Mouse (Mus musculus): ENCODE results near the gene Wdr82. TPM values are rescaled to one million over a fixed set of nuclear protein-coding genes. Genes with fewer than 3 reads are reported as not detected.

The Wdr82 gene
- 99.9 and 107 TPM in 2 replicates for polyA plus RNA-seq (2012; rRNA removed)

GRCm38 (mm10) chr9:106170556-106171345 lies at the start of gene Wdr82:
TSS of gene Wdr82 (plus strand) at chr9:106170928.
- peak; percentile 57 to 89 for DNase-seq (ENCODE audit: extremely low spot score in 1 of 2, low spot score in 1 of 2)

DNA sequence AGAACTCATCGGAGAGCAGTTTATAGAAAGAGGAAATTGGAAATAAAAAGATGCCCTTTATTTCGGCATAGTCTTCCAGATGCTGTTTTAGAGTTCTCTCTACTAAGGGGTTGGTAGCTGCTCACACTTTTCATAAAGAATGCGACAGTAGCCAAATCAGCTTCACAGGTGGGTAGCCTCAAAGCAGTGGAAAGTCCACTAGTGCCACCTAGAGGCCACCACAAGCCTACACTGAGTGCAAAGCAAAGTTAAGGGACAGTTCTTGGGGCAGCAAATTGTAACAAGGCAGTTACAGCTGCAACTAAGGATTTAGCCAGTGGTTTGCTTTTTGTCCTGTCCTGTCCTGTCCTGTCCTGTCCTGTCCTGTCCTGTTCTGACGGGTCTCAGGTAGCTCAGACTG lies 47.1 kb upstream of the Wdr82 start:
- peak in 1 of 2 experiments; percentile 77 for DNase-seq (ENCODE audit: extremely low spot score in 1 of 2, low spot score in 1 of 2)

DNA sequence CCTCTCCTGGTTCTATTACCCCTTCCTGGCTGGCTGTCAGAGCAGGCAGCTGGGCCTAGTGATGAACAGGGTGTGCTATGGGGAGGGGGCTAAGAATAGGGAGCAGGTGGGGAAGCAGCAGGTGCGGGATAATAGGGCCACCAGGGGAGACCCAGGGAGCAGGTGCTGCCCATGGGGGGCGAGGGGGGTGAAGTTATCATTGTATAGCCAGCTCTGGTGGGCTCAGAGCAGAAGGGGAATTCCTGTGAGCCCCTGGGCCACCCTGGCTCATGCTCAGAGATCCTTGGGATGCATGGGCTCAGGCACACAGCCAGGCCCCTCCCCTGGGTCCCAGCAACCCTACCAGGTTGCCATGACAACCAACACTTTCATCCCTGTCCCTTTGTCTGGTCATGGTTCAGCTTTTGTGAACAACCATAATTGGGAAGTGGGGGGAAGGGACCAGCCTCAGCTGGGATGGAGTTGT lies 43.9 kb upstream of the Wdr82 start:
- DNase-seq (ENCODE audit: extremely low spot score in 1 of 2, low spot score in 1 of 2): peak in 1 of 2 experiments; percentile 38

DNA sequence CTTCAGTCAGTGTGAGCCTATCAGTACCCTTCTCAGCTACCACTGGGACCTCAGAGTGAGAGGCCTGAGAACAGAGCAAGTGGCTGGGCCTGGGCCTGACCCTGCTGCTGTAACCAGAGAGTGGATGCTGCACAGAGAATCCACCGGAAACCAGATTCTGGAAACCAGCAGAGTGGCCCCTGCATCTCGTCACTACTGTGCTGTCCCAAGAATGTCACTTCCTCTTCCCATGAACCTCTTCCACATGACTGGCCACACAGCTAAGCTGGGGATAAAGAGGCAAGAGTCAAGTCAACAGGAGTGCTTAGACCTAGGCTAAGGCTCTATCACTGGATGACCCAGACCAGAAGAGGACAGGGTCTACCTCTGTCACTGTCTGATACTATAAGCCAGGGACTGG lies 41.7 kb upstream of the Wdr82 start:
- no peak for DNase-seq (ENCODE audit: extremely low spot score in 1 of 2, low spot score in 1 of 2)

GRCm38 (mm10) chr9:106130250-106130649 lies 40.5 kb upstream of the Wdr82 start:
- no peak for DNase-seq (ENCODE audit: extremely low spot score in 1 of 2, low spot score in 1 of 2)

DNA sequence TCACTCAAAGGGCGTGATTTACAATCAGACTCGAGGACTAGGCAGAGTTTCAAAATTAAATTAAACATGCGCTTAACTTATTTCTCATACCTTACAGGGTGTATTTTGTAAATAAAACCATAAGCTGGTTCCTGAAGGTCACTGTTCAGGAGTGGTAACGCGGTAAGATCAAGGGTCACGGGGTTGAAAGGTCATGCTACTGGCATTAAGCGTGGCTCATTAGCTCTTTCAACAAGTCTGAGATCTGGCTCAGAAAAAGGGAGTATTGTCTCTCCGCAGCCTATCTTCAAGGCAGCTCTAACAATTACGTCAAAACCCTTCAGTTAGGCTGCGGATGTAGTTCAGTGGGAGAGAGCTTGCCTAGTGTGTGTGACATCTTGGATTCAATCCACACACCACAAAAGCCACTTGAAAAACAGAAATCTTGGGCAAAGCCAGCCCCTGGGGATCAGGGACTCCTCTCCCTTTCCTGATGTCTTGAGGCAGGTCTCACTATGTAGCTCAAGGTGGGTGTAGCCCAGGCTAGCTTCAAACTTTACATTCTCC lies 33.0 kb upstream of the Wdr82 start:
- DNase-seq (ENCODE audit: extremely low spot score in 1 of 2, low spot score in 1 of 2): no peak

DNA sequence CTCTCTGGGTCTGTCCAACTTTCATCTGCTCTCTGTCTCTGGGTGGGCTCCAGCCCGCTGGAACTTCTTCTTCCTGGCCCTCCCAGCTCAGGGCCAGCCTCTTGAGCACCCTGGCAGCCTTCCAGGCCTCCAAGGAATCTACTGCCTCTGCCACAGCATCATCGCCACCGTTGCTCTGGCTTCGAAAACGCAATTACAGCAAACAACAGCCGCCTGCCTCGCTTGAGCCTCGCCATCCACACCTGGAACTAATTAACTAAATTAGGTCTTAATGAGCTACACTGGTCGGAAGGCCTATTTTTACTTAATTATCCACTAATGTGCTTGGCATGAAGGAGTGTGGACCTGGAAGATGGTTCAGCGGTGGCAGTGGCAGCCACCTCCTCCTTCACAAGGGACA lies 31.0 kb upstream of the Wdr82 start:
- no peak for DNase-seq (ENCODE audit: extremely low spot score in 1 of 2, low spot score in 1 of 2)

GRCm38 (mm10) chr9:106141955-106142354 lies 28.8 kb upstream of the Wdr82 start:
- no peak for DNase-seq (ENCODE audit: extremely low spot score in 1 of 2, low spot score in 1 of 2)

GRCm38 (mm10) chr9:106144176-106144575 lies 26.6 kb upstream of the Wdr82 start:
- no peak for DNase-seq (ENCODE audit: extremely low spot score in 1 of 2, low spot score in 1 of 2)

- no peak for DNase-seq (ENCODE audit: extremely low spot score in 1 of 2, low spot score in 1 of 2)
These were observed 25.1 kb upstream of the Wdr82 start for GRCm38 (mm10) chr9:106145582-106145981.

- no peak for DNase-seq (ENCODE audit: extremely low spot score in 1 of 2, low spot score in 1 of 2)
These were observed 23.4 kb upstream of the Wdr82 start for GRCm38 (mm10) chr9:106147281-106147680.

- DNase-seq (ENCODE audit: extremely low spot score in 1 of 2, low spot score in 1 of 2): no peak
These were observed 22.8 kb upstream of the Wdr82 start for GRCm38 (mm10) chr9:106147851-106148431.

GRCm38 (mm10) chr9:106148541-106149398 lies 22.0 kb upstream of the Wdr82 start:
- no peak for DNase-seq (ENCODE audit: extremely low spot score in 1 of 2, low spot score in 1 of 2)

DNA sequence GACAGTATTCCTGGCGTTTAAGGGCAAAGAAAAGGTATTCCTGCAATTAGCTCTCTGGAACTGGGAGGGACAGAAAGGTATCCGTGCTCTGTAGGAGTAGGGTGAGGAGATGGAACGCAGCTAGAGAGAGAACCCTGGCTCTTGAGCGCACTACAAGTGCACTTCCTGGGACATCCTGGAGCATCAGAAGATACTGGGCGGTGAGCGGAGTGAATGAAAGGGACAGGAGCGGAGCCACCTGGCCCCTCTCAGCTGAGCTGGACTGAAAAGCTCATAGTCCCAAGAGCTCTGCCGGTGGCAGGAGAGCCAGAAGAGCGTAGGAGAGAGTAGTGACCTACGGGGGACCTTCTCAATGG lies 21.4 kb upstream of the Wdr82 start:
- no peak for DNase-seq (ENCODE audit: extremely low spot score in 1 of 2, low spot score in 1 of 2)

GRCm38 (mm10) chr9:106154106-106154505 lies 16.6 kb upstream of the Wdr82 start:
- DNase-seq (ENCODE audit: extremely low spot score in 1 of 2, low spot score in 1 of 2): no peak

DNA sequence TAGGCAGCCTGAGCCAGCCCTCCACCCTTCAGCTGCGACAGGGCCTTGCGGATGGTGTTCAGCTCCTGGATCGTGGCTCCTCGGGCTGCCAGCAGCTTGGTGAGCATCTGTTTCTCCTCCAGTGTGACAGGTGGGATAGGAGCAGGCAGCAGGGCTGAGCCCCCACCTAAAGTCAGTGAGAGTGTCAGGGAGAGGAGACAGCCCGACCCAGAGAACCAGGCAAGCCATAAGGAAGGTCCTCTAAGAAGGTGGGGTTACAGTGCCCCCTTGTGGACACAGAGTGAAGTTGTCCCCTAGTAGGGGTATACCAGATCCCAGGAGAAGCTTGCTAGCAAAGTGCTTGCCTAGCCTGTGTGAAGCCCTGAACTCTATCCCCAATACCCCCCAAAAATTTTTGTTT lies 14.3 kb upstream of the Wdr82 start:
- DNase-seq (ENCODE audit: extremely low spot score in 1 of 2, low spot score in 1 of 2): peak in 1 of 2 experiments; percentile 71

GRCm38 (mm10) chr9:106156921-106157622 lies 13.7 kb upstream of the Wdr82 start:
- DNase-seq (ENCODE audit: extremely low spot score in 1 of 2, low spot score in 1 of 2): no peak

DNA sequence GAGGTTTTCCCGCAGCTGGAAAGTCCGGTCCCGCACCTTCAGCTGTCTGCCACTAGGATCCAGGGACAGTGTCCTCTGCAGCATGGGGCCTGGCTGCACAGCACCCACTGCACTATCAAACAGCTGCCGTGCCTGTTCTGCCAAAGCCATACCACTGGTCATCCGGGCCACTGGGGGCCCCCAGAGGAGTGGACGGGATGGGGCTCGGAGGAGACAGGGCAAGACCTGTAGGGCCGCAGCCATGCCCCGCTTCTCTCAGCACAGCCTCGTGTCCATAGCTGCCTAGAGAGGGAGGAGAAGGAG lies 13.2 kb upstream of the Wdr82 start:
- DNase-seq (ENCODE audit: extremely low spot score in 1 of 2, low spot score in 1 of 2): no peak

DNA sequence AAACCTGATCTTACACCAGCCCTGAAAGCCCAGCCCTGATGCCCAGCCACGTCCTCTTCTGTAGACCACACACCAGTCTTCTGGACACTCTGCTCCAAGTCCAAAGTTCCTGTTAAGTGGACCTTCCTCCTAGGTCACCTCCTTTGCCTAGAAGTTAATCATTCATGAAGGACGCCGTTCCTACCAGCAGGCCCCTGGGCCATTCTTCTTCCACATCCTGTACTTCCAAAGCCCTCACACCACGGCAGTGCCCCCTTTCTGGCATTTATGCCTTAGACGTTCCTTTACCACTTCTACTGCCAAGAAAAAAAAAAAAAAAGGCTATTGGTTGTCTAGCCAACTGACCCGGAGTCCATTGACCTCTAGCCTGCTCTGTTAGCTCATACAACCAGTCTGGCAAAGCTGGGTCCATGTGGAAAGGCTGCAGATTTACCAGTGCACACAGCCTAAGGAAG lies 12.7 kb upstream of the Wdr82 start, which contains the start of gene Glyctk:
TSS of gene Glyctk (minus strand) at position 102 of the 455 bp plus-strand sequence.
- no peak for DNase-seq (ENCODE audit: extremely low spot score in 1 of 2, low spot score in 1 of 2)

DNA sequence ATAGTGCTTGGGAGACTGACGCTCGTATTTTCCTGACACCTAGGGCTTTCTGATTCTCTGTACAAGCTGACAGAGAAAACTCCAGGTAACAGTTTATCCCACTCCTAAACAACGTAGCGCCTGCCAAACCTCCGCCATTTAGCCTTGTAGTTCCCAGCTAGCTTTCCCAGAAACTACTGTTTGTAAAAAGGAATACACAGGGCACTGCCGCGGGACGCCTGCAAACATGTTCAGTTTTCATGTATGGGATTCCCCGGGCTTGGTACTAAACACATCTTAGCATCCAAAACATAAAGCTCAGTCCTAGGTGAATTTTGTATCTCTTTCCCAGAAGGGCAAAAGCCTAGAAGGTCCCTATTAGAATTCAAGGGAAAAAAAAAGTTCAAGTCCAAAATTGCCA lies 11.5 kb upstream of the Wdr82 start:
- DNase-seq (ENCODE audit: extremely low spot score in 1 of 2, low spot score in 1 of 2): no peak

All from frontal cortex, adult 2 months (tissue).